Comparison of ENCODE assay signal across 8 mouse cellular contexts in the genomic region with DNA sequence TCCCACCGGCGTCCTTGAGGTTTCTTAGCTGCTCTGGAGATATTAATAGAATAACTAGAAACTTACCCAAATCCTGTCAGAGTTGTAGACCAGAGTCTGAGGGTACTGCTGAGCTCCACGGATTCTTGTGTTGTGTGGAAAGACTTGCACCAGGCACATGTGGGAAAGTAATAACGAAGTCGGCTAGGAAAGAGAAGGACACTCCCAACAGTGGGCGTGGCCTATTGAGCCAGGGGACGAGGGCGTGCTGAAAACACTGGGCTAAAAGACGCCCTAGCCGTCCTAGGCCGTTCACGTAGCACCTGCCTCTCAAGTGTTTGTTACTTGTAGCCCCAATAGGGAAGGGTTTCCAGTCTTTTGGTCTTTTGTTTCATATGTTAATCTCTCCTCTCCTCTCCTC. TPM values are rescaled to one million over a fixed set of nuclear protein-coding genes. Genes with fewer than 3 reads are reported as not detected.
DNase-seq lines count a peak whose midpoint lies in the region; ATAC-seq and TF ChIP-seq lines count a peak whose summit lies in the region.

TSS of gene Adipor2 (minus strand) at position 351 of the 400 bp plus-strand sequence.

- H3K4me3 ChIP-seq in ES-Bruce4 (ENCODE audit: low read depth, low read length) = peak within 1 kb of the TSS; percentile 85
- H3K4me3 ChIP-seq in bone marrow macrophage, adult 2 months (ENCODE audit: insufficient read depth, low read length) = no peak within 1 kb of the TSS
- H3K4me3 ChIP-seq in forebrain, embryonic 16.5 days (replicated peaks; ENCODE audit: low read length) = no peak within 1 kb of the TSS
- peak within 1 kb of the TSS; percentile 34 for H3K4me3 ChIP-seq in hindbrain, embryonic 10.5 days
- peak within 1 kb of the TSS; percentile 17; the same call in 1 of the 2 replicates for H3K4me3 ChIP-seq in lung, postnatal 0 days (ENCODE audit: low read depth, low read length)

- no peaks in the 10 kb centered on the region for H3K27me3 ChIP-seq in ES-Bruce4 (ENCODE audit: control insufficient read depth, insufficient read depth, low read length, poor library complexity, severe bottlenecking)
- no peaks in the 10 kb centered on the region for H3K27me3 ChIP-seq in forebrain, embryonic 16.5 days (replicated peaks; ENCODE audit: control insufficient read depth, insufficient read depth, low read length)
- H3K27me3 ChIP-seq in hindbrain, embryonic 10.5 days (ENCODE audit: insufficient read depth, poor library complexity, severe bottlenecking) = peaks cover 12% of the 10 kb centered on the region
- no peaks in the 10 kb centered on the region for H3K27me3 ChIP-seq in lung, postnatal 0 days (replicated peaks; ENCODE audit: insufficient read depth, low read length)

- no peak for TF ChIP-seq CTCF in ES-Bruce4 (IDR thresholded peaks at IDR 0.05; ENCODE audit: low read depth, low read length)
- TF ChIP-seq CTCF in bone marrow macrophage, adult 2 months (IDR thresholded peaks at IDR 0.05; ENCODE audit: low read depth, low read length) = no peak
- no peak for TF ChIP-seq CTCF in lung, postnatal 0 days (IDR thresholded peaks at IDR 0.05)

- peaks cover 3% of the 10 kb centered on the region for H3K4me1 ChIP-seq in ES-Bruce4 (ENCODE audit: control insufficient read depth, insufficient read depth, low read length)
- no peaks in the 10 kb centered on the region for H3K4me1 ChIP-seq in bone marrow macrophage, adult 2 months (ENCODE audit: control insufficient read depth, insufficient read depth, low read length)
- H3K4me1 ChIP-seq in forebrain, embryonic 16.5 days (replicated peaks; ENCODE audit: control insufficient read depth, insufficient read depth, low read length) = peaks cover 9% of the 10 kb centered on the region
- H3K4me1 ChIP-seq in hindbrain, embryonic 10.5 days (replicated peaks) = peaks cover 32% of the 10 kb centered on the region
- peaks cover 3% of the 10 kb centered on the region; the same call in 1 of the 2 replicates for H3K4me1 ChIP-seq in lung, postnatal 0 days (ENCODE audit: insufficient read depth, low read depth, low read length)

- peak within 1 kb of the TSS; percentile 77 for H3K9ac ChIP-seq in ES-Bruce4 (ENCODE audit: low read depth, poor library complexity, severe bottlenecking)
- H3K9ac ChIP-seq in forebrain, embryonic 16.5 days (replicated peaks; ENCODE audit: low read depth, low read length) = no peak within 1 kb of the TSS
- H3K9ac ChIP-seq in lung, postnatal 0 days (replicated peaks; ENCODE audit: low read depth) = peak within 1 kb of the TSS; percentile 23; the same call in 1 of the 2 replicates

- peak; percentile 68 for TF ChIP-seq POLR2A in ES-Bruce4 (IDR thresholded peaks at IDR 0.05; ENCODE audit: insufficient read depth, low read length)
- no peak for TF ChIP-seq POLR2A in bone marrow macrophage, adult 2 months (IDR thresholded peaks at IDR 0.05; ENCODE audit: borderline replicate concordance, low read depth, low read length)

- TF ChIP-seq EP300 in ES-Bruce4 (IDR thresholded peaks at IDR 0.05; ENCODE audit: insufficient read depth, low read depth, low read length) = peak; percentile 96
- TF ChIP-seq EP300 in lung, postnatal 0 days (IDR thresholded peaks at IDR 0.05) = no peak

- H3K27ac ChIP-seq in ES-Bruce4 (ENCODE audit: insufficient read depth, low read length) = peak within 1 kb of the TSS; percentile 94
- no peak within 1 kb of the TSS for H3K27ac ChIP-seq in bone marrow macrophage, adult 2 months (ENCODE audit: insufficient read depth, low read depth, low read length)
- no peak within 1 kb of the TSS for H3K27ac ChIP-seq in forebrain, embryonic 16.5 days (ENCODE audit: low read length)
- peak within 1 kb of the TSS; percentile 85 for H3K27ac ChIP-seq in hindbrain, embryonic 10.5 days
- H3K27ac ChIP-seq in lung, postnatal 0 days (ENCODE audit: low read length) = peak within 1 kb of the TSS; percentile 90

- WGBS in forebrain, embryonic 16.5 days = 7% methylated on average over 12 of the region's 12 CpGs
- 5% methylated on average over 12 of the region's 12 CpGs for WGBS in hindbrain, embryonic 10.5 days
- 5% methylated on average over 12 of the region's 12 CpGs for WGBS in lung, postnatal 0 days

- peak; percentile 63 for DNase-seq in hindbrain, embryonic 10.5 days (ENCODE audit: low spot score)
- no peak for DNase-seq in layer of hippocampus, postnatal 14 days (ENCODE audit: low spot score in 2 of 2)
- peak; percentile 81 for DNase-seq in lung, postnatal 0 days (ENCODE audit: low spot score)
- peak; percentile 70 for DNase-seq in ovary, postnatal 36 days (ENCODE audit: low spot score)
- no peak for DNase-seq in Muller cell, postnatal 12 days (ENCODE audit: inconsistent ontology term)

- H3K4me2 ChIP-seq in forebrain, embryonic 16.5 days (ENCODE audit: low read length) = peak within 1 kb of the TSS; percentile 32; the same call in 1 of the 2 replicates
- H3K4me2 ChIP-seq in lung, postnatal 0 days (replicated peaks; ENCODE audit: low read depth, low read length) = peak within 1 kb of the TSS; percentile 42

- H3K9me3 ChIP-seq in ES-Bruce4 (replicated peaks; ENCODE audit: control insufficient read depth, insufficient read depth, low read length, poor library complexity, severe bottlenecking) = no peaks in the 10 kb centered on the region
- H3K9me3 ChIP-seq in forebrain, embryonic 16.5 days (ENCODE audit: control insufficient read depth, low read length) = no peaks in the 10 kb centered on the region
- H3K9me3 ChIP-seq in hindbrain, embryonic 10.5 days = no peaks in the 10 kb centered on the region
- no peaks in the 10 kb centered on the region for H3K9me3 ChIP-seq in lung, postnatal 0 days (ENCODE audit: low read length)

- H3K36me3 ChIP-seq in ES-Bruce4 (ENCODE audit: control insufficient read depth, insufficient read depth, low read length, poor library complexity, severe bottlenecking) = no peaks in the 10 kb centered on the region
- H3K36me3 ChIP-seq in forebrain, embryonic 16.5 days (ENCODE audit: control insufficient read depth, insufficient read depth) = no peaks in the 10 kb centered on the region
- H3K36me3 ChIP-seq in hindbrain, embryonic 10.5 days = no peaks in the 10 kb centered on the region
- H3K36me3 ChIP-seq in lung, postnatal 0 days (ENCODE audit: insufficient read depth, low read length) = no peaks in the 10 kb centered on the region

- ATAC-seq in forebrain, embryonic 16.5 days = peak; percentile 43; the same call in 1 of the 2 replicates
- peak; percentile 65 for ATAC-seq in lung, postnatal 0 days

RNA-seq across cellular contexts. Expression of gene Adipor2, which starts in this region (rescaled TPM):
- polyA plus RNA-seq in ES-Bruce4 (2011; ENCODE audit: insufficient read depth, insufficient read length, low read depth, missing spikeins) = 104 and 111 TPM in 2 replicates
- polyA plus RNA-seq in bone marrow macrophage, adult 2 months (2012; ENCODE audit: insufficient read depth, insufficient read length, missing spikeins) = 67.6 and 71.2 TPM in 2 replicates
- 40.9 and 47.4 TPM in 2 replicates for polyA plus RNA-seq in forebrain, embryonic 16.5 days (2015; fragmentation: Nextera tagmentation; extraction: Ambion mirVana)
- 28.2 and 36.7 TPM in 2 replicates for polyA plus RNA-seq in hindbrain, embryonic 10.5 days (2016; fragmentation: Nextera tagmentation; extraction: Ambion mirVana)
- 10 to 100 TPM; 41.2 to 41.6 TPM for total RNA-seq in layer of hippocampus, postnatal 14 days (2021)
- 60.7 and 66.4 TPM in 2 replicates for polyA plus RNA-seq in lung, postnatal 0 days (2015; fragmentation: Nextera tagmentation; extraction: Ambion mirVana)

Comparison
In these comparisons a context has a peak if more than half of its experiments do, and no peak if none do; other contexts are left out.
1. H3K27ac ChIP-seq: peak in ES-Bruce4 (single experiment), hindbrain, embryonic 10.5 days (single experiment) and lung, postnatal 0 days (single experiment); none in bone marrow macrophage, adult 2 months (single experiment) and forebrain, embryonic 16.5 days (single experiment).
2. H3K4me3 ChIP-seq: peak in ES-Bruce4 (single experiment), hindbrain, embryonic 10.5 days (single experiment) and lung, postnatal 0 days (single experiment); none in bone marrow macrophage, adult 2 months (single experiment) and forebrain, embryonic 16.5 days (single experiment).
3. DNase-seq: peak in hindbrain, embryonic 10.5 days (single experiment), lung, postnatal 0 days (single experiment) and ovary, postnatal 36 days (single experiment); none in layer of hippocampus, postnatal 14 days (0 of 2) and Muller cell, postnatal 12 days (single experiment).